Mouse (Mus musculus) ES-E14 (cell line): ENCODE results near the gene Nars2. TPM values are rescaled to one million over a fixed set of nuclear protein-coding genes. Genes with fewer than 3 reads are reported as not detected.

ENCODE experiments used
- DNase-seq: peaks from one replicate; pipeline ENCODE4 v3.0.0-alpha.2; 2013; ENCODE audit warnings: low read depth, low spot score
- H3K27ac ChIP-seq: 2 replicates; pipeline ENCODE4 v1.5.1; 2012; ENCODE audit warnings: low read depth, mild to moderate bottlenecking, low read length, moderate library complexity, mixed read lengths; ENCODE audit not compliant: poor library complexity, insufficient read depth, severe bottlenecking
- H3K36me3 ChIP-seq: 2 replicates; pipeline ENCODE4 v1.6.1; 2012; ENCODE audit warnings: mild to moderate bottlenecking, low read length, moderate library complexity, mixed read lengths; ENCODE audit not compliant: control insufficient read depth, poor library complexity, insufficient read depth, severe bottlenecking
- H3K4me1 ChIP-seq, 2 experiments: fragments of 150-350 bp in 1 of 2; sonication (generic) in 1 of 2; 2 replicates each; pipeline ENCODE4 v1.6.1; 2012; ENCODE audit warnings: low read length in 2 of 2, mild to moderate bottlenecking in 1 of 2, mixed read lengths in 1 of 2; ENCODE audit not compliant: control insufficient read depth in 2 of 2, insufficient read depth in 2 of 2, poor library complexity in 1 of 2
- H3K4me3 ChIP-seq, 2 experiments: fragments of 150-350 bp in 1 of 2; sonication (generic) in 1 of 2; 2 replicates each; pipeline ENCODE4 v1.5.1; 2012; ENCODE audit warnings: low read length in 2 of 2, low read depth in 1 of 2, mild to moderate bottlenecking in 1 of 2, mixed read lengths in 1 of 2; ENCODE audit not compliant: insufficient read depth in 1 of 2, poor library complexity in 1 of 2, severe bottlenecking in 1 of 2
- H3K9ac ChIP-seq: 2 replicates; pipeline ENCODE4 v1.6.1; 2012; ENCODE audit warnings: low read depth, mild to moderate bottlenecking, low read length, mixed read lengths; ENCODE audit not compliant: poor library complexity, insufficient read depth, severe bottlenecking
- H3K9me3 ChIP-seq: fragments of 150-350 bp; sonication (generic); 2 replicates; pipeline ENCODE4 v1.6.1; 2012; ENCODE audit warnings: low read depth, mild to moderate bottlenecking, low read length; ENCODE audit not compliant: control insufficient read depth, insufficient read depth
- CHD2 ChIP-seq: IDR thresholded peaks from 2 replicates; pipeline ENCODE4 v1.6.1; 2014; ENCODE audit warnings: mild to moderate bottlenecking, low read depth, low read length, inconsistent platforms
- HCFC1 ChIP-seq: IDR thresholded peaks from 2 replicates; pipeline ENCODE4 v1.6.1; 2012; ENCODE audit warnings: low read length, inconsistent platforms, borderline replicate concordance; ENCODE audit not compliant: insufficient read depth
- MAFK ChIP-seq: IDR thresholded peaks from 2 replicates; pipeline ENCODE4 v1.6.1; 2014; ENCODE audit warnings: mild to moderate bottlenecking, low read depth, low read length, inconsistent platforms; ENCODE audit not compliant: insufficient read depth
- ZC3H11A ChIP-seq: IDR thresholded peaks from 2 replicates; pipeline ENCODE4 v1.6.1; 2012; ENCODE audit warnings: low read depth, mild to moderate bottlenecking, inconsistent platforms, low read length, borderline replicate concordance
- ZNF384 ChIP-seq: IDR thresholded peaks from 2 replicates; pipeline ENCODE4 v1.6.1; 2012; ENCODE audit warnings: low read depth, low read length, inconsistent platforms
- in situ Hi-C, 2 experiments: fragments of 600-800 bp; cut with MboI; formaldehyde crosslinking; loops; one replicate each; pipeline ENCODE4 v1.15.1; 2025; ENCODE audit warnings: low sequenced_read_pairs in 2 of 2, inconsistent platforms in 1 of 2; ENCODE audit not compliant: unreplicated experiment in 2 of 2
- total RNA-seq: library from RNA; depleted of rRNA; stranded (reverse); fragments of 300-350 nt; gene quantifications from 2 replicates; pipeline ENCODE4 v1.2.3, GENCODE M21; 2012

The Nars2 gene
- total RNA-seq, 1 experiment: 9.0 TPM

DNA sequence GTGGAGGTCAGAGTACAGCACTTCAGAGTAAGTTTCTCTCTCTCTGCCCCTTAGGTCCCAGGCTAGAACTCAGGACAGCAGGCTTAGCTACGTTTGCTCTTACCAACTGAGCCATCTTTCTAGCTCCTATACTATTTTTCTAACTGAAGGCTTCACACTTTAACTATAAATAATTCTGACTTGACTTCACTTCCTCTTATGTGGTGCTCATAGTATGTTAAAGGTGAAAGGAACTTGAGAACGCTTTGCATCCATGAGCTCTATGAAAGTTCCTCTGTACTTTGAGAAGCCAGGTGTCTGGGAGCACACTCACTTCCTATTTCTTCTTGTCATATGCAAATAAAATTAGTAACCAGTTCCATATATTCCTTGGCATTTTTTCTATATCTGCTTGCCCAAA lies 109.7 kb downstream of the Nars2 start:
- H3K27ac ChIP-seq: no peak overlapping the region
- no peaks in the 10 kb centered on the region for H3K4me1 ChIP-seq
- H3K4me3 ChIP-seq: no peak overlapping the region
- H3K9me3 ChIP-seq: no peaks in the 10 kb centered on the region
- in situ Hi-C loops: no loop called here
- no peak overlapping the region for H3K9ac ChIP-seq
- H3K36me3 ChIP-seq: no peaks in the 10 kb centered on the region; the same call in 1 of the 2 replicates
- TF ChIP-seq MAFK (no peak), ZC3H11A (no peak), ZNF384 (no peak), CHD2 (no peak), HCFC1 (no peak)
- DNase-seq: no peak

DNA sequence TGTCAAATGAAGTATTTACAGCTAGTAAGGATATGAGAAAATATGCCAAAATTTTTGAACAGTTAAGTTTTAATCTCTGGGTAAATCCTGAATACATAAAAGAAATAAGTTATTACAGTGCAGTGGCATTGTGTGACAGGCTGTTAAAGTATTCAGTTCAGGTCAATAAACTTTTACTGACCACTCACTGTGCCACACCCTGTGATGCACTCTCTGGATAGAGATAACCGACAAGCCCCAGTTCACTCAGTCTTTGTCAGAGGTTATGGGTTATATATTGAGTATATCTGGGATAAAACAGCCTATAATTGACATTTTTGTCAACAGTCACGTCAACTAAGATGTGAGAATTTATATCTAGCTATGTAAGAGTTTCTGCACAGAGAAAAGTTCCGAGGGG lies 120.2 kb downstream of the Nars2 start:
- Histone ChIP-seq H3K4me1 (no peaks in the 10 kb centered on the region), H3K9ac (no peak overlapping the region), H3K27ac (no peak overlapping the region), H3K9me3 (no peaks in the 10 kb centered on the region), H3K4me3 (no peak overlapping the region), H3K36me3 (no peaks in the 10 kb centered on the region)
- no peak for DNase-seq
- TF ChIP-seq HCFC1 (no peak), MAFK (no peak)
- in situ Hi-C loops: no loop called here

DNA sequence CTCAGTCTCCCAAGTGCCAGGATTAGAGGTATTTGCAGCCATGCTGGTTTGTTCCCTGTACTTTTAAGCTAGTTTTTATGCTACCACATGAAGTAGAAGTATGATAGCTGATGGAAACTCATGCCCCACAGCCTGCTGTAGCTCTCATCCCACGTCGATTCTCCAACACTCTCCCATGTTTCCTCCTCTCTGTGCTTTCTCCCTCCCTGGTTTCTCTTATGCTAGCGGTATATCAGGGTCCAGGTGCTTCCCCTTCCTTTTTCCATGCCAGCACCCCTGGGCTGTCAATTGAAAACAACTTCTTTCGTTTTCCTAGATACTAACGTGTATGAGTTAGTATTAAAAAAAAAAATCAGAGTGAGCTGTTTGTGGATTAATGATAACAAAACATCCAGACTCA lies 120.8 kb downstream of the Nars2 start:
- TF ChIP-seq MAFK (no peak), CHD2 (no peak), ZC3H11A (no peak), ZNF384 (no peak), HCFC1 (no peak)
- Histone ChIP-seq H3K9ac (no peak overlapping the region), H3K4me3 (no peak overlapping the region), H3K9me3 (no peaks in the 10 kb centered on the region), H3K36me3 (no peaks in the 10 kb centered on the region), H3K4me1 (no peaks in the 10 kb centered on the region), H3K27ac (no peak overlapping the region)
- DNase-seq: no peak
- in situ Hi-C loops: no loop called here

DNA sequence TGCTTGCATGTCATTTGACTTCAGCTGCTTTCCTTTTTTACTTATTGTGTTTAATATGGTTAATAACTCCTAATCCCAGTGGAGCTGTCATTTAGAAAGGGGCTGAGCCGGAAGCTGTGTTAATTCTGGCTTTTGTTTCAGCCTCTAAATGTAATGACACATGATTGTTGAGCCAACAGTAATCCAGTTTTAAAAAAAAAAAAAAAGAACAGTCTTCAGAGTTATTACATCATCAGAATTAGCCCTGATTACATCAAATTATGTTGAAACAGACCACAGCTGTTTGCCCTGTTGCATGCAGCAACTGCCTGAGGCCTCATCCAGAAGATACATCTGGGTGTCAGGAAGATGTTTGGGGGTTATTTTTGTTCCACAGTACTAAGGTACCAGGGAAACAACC lies 123.7 kb downstream of the Nars2 start:
- Histone ChIP-seq H3K9ac (no peak overlapping the region), H3K4me1 (no peaks in the 10 kb centered on the region), H3K4me3 (no peak overlapping the region), H3K27ac (no peak overlapping the region), H3K36me3 (no peaks in the 10 kb centered on the region), H3K9me3 (no peaks in the 10 kb centered on the region)
- TF ChIP-seq ZNF384 (no peak), HCFC1 (no peak), MAFK (no peak), ZC3H11A (no peak), CHD2 (no peak)
- in situ Hi-C loops: no loop called here
- no peak for DNase-seq

DNA sequence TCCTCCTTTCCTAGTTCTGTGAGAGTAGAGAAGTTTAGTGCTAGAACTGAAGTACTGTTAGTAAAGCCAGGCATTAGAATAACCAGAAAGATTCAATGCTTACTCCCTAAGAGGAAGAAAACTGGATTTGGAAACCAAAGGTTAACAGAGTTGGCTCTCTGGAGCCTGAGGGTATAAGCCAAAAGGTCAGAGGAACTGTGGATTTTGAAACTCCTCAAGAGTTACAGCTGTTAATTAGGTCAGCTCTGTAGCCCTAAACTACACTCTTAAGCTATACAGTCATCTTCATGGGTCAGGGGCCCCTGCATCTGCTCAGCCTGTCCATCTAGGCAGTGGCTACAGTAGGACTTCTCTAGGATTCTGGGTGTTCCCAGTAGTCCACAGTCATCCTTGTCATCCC lies 125.7 kb downstream of the Nars2 start:
- Histone ChIP-seq H3K9me3 (no peaks in the 10 kb centered on the region), H3K4me3 (no peak overlapping the region), H3K36me3 (no peaks in the 10 kb centered on the region), H3K4me1 (no peaks in the 10 kb centered on the region), H3K27ac (no peak overlapping the region), H3K9ac (no peak overlapping the region)
- no peak for DNase-seq
- no peak for TF ChIP-seq ZNF384
- TF ChIP-seq MAFK: no peak
- in situ Hi-C loops: no loop called here
